Mouse (Mus musculus): ENCODE measurements at regions not wholly inside any gene's neighbourhood (a gene's known extent, or its start where the extent isn't known, plus 50 kb on each side); places are given as distances from the start of the nearest gene placed in this dataset.

GRCm38 (mm10) chr10:6053207-6053606, 131.0 kb upstream of the Rgs17 start:
- TF ChIP-seq CTCF (IDR thresholded peaks at IDR 0.05; ENCODE audit: borderline replicate concordance, insufficient read depth, low read length) (no peak), POLR2A (IDR thresholded peaks at IDR 0.05; ENCODE audit: low read depth, low read length) (no peak)
